Mouse (Mus musculus) c-Kit-positive CD71-positive TER-119-positive erythroid progenitor cells, embryonic 14.5 days (primary cell): ENCODE results near the gene Krt18.
"Not testable (repeated sequence)": the region's sequence is repeated elsewhere in the genome, so short reads cannot be mapped to it uniquely, and the experiment has no call there.

ENCODE experiments used
- DNase-seq: peaks from one replicate; pipeline ENCODE4 v3.0.0-alpha.2; 2013; ENCODE audit warnings: low spot score

Gene Krt18

DNA sequence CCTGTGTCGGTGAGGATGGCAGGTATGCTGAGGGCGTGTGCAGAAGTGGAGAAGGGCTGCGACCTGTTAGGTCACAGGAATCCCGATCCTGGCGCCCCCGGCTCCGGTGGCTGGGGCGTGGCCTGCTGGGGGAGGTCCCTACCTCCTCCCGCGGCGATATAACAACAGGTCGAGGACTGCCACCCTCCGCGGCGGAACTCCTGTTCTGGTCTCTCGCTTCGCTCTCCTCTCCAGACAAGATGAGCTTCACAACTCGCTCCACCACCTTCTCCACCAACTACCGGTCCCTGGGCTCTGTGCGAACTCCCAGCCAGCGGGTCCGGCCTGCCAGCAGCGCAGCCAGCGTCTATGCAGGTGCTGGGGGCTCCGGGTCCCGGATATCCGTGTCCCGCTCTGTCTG lies at the start of gene Krt18:
Gene Krt18, plus strand, starts transcription at position 141 of the 400 bp plus-strand sequence.
- DNase-seq = no peak

DNA sequence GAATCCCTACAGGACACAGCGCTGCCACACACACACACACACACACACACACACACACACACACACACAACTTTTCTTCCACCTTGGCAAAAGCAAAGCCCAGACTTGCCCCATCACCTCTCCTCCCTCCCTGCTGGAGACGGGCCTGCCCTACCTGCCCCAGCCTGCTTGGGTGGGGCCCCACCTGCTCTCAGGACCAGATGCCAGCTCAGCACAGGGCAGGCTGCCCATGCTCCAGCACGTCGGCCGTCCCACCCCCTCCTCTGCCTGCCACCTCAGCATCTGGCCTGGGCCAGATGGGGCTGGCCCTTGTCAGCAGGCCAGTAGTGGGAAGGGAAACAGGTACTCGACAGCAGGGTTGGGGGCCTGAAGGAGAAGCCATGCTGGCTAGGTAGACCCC lies 47.1 kb upstream of the Krt18 start:
- no peak for DNase-seq

DNA sequence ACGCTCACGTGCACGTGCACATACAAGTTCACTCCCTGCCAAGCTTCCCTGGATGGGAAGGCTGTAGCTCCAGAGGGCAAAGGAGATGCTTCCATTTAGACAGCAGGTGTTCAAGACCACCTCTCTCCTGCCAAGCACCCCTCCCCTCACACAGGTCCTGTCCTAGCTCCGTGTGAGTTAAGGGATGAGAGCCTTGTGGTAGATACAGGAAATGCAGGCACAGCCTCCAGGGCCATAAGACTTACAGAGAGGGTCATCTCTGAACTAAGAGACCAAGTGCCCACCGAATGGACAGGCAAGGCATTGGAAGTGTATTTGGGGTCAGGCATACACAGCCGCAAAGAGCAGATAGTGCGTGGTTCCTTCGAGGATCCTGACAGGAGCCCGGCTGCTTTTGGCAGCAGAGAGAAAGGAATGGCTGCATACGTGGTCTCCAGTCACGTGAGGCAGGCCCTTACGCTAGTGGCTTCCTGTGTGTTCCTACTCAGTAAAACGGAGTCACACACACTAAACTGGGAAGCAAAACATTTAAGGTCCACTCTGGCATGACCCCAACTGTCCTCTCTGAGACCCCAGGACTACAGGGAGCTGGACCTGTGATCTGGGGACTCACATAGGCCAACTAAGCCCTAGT lies 44.5 kb upstream of the Krt18 start:
- DNase-seq = no peak

DNA sequence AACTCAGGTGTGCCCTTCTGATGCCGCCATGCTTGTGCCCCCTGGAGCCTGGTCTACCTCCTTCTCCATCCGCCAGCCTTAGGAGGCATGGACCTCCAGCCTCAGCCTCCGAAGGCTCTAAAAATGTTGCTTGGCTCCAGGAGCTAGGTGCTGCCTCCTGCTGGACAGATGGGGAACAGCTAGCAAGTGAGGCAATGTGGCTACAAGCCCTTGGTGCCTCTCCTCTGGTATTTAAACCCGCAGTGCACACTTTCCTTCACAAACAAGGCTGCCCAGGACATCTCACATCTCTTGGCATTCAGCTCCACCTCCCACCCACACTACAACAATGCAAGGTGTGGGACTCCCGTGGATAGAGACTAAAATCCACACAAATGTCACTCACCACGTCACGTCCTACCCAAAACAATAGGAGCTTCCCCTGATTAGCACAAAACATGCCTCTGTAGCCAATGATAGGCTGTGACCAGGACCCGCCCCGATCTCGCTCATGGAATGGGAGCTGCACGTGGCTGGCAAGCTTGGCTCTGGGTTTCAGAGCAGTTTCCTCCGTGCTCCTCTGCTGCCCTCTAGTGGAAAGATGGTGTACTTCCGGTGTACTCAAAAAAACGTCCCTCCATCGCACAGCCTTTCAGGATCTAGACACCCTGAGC lies 43.9 kb upstream of the Krt18 start:
- DNase-seq = peak; percentile 92

DNA sequence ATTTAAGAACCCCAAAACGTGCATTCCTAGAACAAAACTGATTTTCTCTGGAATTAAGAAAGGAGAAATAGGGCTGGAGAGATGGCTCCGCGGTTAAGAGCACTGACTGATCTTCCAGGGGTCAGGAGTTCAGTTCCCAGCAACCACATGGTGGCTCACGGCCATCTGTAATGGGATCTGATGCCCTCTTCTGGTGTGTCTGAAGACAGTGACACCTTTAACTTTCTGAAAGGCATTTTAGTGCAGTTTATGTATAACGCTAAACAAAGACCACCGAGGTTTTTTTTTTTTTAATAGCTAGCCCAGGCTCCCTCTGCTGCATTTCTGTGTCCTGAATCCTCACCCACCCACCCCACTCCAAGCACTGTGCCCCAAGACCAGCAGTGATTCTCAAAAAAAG lies 43.2 kb upstream of the Krt18 start:
- DNase-seq = no peak

DNA sequence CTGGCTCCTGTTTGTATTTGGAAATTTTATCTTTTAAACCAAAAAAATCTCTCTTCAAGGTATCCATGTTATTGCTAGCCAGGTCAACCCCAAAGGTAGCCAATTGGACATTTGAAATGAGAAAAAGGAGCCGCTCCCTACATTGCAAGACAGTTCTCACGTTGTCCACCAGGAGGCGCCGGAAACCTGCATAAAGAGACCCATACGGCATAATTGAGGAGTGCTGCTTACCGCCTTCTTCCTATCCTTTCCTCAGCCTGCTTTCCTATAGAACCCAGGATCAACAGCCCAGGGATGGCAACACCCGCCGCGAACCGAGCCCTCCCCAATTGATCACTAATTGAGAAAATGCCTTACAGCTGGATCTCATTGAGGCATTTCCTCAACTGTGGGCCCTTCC lies 39.9 kb upstream of the Krt18 start:
- DNase-seq = peak; percentile 74

DNA sequence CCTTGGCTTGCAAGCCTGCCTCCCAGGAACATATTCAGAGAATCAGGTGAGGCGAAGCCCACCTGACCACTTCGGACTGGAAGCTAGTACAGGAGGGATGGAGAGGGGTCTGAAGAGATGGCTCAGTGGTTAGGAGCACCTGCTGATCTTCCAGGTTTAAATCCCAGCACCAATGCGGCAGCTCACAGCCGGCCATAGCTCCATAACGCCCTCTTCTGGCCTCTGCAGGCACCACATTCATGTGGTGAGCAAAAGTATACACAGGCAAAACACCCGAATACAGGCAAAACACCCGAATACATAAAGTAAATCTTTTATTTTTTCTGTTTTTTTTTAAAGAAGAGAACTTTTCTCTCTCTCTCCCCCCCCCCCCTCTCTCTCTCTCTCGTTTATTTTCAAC lies 39.3 kb upstream of the Krt18 start:
- no peak for DNase-seq

DNA sequence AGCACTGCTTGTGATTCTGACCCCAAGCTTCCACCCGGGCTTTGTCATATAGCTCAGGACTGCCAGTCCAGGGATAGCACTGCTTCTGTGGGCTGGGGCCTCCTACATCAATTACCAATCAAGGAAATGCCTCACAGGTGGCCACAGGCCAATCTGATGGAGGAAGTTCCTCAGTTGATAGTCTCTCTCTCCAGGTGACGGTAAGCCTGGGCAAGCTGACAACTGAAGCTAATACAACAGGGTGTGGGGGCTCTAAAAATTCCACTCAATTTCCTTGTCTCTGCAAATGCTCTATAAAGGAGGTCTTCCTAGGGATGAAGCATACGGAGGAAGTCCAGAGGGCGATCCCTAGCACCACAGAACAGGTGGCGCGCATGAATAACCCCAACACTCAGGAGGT lies 37.0 kb upstream of the Krt18 start:
- DNase-seq = no peak

DNA sequence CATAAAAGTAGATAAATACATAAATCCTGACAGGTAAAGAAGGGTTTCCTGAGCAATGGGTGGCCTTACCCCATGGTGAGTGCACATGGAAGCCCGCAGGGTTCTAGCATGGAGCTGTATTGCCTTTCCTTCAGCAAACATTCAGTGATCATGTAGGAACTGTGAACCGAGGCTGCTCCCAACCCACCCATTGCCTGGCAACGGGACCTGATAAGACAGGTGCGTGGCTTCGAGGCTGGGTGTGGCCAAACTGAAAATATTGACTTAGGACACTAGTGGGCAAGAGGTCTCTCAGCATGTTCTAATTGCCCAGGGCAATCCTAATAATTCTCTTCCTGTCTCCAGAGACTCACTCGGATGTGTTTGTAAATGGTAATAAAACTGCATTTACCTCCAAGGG lies 33.6 kb upstream of the Krt18 start:
- DNase-seq = no peak

DNA sequence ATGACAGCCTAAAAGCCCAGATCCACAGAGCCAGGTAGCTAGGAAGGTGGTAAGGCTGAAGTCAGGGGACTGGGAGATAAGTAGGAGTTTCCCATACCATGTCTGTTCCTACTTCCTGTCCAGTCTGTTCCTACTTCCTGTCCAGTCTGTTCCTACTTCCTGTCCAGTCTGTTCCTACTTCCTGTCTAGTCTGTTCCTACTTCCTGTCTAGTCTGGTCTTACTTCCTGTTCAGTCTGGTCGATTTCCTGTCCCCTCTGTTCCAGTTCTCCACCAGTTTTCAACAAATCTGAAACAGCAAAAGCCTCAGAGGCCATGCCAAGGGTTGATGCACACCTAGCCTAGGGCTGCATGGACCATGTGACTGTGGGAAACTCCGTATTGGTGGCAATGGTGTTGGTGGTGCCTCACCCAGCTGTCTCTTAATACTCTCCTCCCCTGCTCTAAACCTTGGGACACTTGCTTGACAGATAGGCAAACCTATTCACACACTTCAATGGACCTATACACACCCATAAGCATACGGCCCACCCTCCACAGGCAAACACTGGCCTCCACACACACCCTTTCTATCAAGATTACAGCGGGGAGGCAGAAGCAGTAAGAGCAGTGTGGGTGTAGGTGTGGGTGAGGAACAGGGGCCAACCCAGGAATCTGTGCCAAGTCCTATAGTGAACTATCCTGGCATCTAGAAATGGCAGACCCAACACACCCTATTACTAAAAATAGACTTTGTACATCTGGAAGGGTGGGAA lies 32.3 kb upstream of the Krt18 start:
- no peak for DNase-seq

DNA sequence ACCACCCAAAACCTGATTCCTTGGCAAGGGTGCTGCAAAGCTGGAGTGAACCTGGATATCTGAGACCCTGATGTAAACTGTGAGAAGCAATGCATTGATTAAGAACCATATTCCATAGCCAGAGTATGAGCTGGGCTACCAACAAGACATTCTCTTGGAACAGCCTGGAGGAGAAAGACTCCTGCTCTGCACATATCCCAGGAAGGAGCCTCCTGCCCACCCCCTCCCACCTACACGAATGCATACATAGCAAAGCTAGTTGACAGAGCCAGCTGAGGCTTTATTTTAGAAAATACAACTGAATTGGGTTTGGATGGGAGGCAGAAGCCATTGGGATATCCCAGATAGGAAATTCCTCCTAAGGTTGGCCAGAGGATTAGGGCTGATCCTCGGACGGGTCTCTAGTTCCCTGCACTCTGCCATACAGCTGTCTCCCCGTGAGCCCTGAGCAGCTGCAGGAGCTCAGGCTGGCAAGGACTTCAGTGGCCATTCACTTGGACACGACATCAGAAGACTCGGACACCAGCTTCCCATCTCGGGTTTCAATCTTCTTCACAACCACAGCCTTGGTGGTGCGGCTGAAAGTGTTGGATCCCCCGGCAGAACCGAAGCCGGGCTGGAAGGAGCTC lies 31.4 kb upstream of the Krt18 start:
- not testable (repeated sequence) for DNase-seq

DNA sequence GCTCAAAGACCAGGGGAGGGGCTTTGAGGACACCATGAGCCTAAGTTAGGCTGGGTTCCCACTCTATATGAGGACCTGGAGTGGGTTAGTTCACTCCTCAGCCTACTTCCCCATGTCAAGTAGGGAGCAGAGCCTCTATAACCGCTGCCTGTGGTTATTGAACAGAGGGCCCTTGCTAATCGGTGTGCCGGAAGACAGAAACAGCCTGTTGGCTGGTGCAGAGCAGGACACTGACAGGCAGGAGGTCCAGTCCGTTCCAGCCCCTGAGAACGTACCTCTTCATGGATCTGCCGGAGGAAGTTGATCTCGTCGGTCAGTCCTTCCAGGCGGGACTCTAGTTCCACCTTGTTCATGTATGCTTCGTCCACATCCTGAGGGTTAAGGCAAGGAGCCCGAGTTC lies 28.8 kb upstream of the Krt18 start:
- no peak for DNase-seq

DNA sequence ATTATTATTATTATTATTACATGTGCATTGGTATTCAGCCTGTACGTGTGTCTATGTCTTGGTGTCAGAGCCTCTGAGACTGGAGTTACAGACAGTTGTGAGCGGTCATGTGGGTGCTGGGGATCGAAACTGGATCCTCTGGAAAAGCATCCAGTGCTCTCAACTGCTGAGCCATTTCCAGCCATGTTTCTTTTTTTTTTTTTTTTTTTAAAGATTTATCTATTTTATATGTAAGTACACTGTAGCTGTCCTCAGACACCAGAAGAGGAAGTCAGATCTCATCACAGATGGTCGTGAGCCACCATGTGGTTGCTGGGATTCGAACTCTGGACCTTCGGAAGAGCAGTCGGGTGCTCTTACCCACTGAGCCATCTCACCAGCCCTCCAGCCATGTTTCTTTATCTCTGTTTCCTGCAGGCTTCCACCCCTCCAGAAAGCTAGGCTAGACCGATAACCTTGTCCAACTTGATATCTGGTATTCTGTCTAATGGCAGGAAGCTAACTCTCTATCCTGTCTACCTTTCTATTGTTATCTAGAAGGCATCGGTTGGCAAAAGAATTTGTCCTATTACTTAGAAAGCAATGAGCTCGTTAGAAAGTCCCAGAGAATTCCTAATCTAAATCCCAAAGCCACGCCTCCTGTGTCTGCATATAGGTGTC lies 28.2 kb upstream of the Krt18 start:
- no peak for DNase-seq

DNA sequence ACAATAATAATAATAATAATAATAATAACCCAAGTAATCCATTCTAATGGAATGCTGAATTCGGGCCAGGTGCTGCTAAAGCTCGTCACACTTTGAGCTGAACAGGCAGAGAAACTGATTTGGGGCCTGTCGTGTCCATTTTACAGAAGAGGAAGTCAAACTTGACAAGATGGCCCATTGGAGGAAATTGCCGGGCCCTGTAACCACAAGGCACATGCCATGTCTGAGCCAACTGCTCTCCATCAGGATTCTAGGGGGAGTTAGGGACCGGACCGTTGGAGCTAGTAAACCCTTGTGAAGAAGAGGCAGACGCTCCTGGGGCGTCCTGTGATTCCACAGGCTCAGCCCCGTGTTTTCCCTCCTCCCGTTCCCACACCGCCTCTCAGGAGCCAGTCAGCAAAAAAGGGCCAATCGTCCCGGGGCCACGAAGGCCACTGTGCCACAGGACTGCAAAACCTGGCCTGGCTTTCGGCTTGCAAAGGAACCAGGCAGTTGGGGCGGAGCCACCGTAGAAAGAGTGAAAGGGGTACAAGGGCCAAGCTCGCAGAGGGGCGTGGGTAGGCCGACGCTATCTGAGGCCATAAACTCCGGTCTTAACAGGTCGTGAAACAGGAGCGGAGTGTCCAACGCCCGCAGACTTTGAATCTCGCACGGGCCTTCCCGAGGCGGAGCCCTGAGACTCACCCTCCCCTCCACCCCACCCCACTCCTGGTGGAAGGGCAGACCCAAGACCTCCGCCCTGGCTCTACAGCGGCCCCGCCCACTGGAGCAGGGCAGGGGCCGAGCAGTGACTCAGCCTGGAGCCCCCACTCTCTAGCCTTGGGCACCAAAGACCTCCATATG lies 25.1 kb upstream of the Krt18 start:
- DNase-seq = no peak

DNA sequence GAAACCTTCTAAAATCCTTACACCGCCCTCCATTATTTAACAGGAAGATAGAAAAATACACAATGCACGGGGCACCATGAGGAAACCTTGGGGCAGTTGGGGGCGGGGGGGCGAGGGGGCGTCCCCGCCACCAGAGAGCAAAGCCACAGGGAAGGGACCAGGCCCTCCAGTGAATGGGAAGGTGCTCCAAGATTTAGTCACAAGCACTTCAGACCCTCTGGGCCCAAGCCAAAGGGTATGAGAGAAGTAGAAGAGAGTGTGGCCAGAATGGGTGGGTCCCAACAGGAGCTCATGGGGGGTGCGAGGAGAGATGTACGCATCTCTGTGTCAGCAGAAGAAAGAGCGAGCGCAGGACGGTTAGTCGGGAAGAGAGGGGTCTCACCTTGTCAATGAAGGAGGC lies 24.5 kb upstream of the Krt18 start:
- no peak for DNase-seq

DNA sequence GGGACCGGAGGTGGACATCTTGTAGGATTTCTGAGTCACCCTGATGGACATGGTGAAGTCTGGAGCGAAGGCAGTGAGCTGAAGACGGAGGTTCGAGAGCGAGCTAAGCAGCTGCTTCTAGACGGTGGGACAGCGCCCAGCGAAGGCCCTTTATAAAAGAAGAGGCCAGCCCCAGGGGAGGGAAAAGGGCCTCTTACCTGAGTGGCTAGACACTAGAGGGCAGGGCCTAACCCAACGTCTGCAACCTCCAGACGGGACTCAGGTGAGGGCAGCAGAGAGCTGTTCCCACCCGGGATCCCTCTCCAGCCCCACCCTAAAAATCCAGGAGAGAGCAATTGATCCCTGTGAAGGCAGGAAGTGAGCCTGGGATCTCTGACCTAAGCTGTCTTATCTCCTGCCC lies 23.8 kb upstream of the Krt18 start, which contains the start of gene Krt8:
Gene Krt8, minus strand, starts transcription at position 294 of the 400 bp plus-strand sequence.
- DNase-seq = no peak

DNA sequence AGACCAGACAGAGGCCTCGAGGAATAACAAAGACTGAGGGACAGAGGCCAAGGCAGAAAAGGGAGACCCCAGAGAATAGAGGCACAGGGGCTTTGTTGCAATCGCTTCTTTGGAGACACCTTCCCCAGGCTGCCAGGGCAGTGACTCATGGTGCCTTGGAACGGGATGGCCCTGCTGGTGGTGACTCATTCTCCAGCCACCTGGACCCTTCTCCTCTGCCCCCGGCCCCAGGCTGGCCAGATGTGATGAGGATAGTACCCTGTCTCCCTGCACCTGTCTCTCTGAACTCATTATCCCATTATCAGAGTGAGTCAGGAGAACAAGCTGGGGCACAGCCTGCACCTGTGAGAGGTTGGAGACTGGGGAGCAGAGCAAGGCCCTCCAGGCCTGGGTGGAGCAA lies 22.7 kb upstream of the Krt18 start:
- DNase-seq = no peak

DNA sequence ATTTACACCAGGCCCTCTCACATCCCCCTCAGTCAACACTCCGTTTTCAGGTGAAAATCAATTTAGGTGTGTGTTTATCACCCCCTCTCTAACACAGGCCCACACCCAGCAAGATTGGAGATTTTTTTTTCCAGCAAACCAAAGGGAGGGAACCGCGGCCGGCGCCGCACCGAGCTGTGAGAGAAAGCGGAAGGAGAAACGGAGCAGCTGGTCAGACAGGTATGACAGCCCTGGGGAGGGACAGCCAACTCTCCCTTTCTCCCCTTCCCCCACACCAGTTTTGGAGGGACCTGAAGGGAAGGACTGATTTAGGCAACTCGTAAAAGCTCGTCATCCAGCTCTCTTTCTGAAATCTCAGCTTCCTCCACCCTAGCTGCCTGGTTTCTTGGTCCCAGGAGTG lies 21.7 kb upstream of the Krt18 start:
- DNase-seq = no peak

DNA sequence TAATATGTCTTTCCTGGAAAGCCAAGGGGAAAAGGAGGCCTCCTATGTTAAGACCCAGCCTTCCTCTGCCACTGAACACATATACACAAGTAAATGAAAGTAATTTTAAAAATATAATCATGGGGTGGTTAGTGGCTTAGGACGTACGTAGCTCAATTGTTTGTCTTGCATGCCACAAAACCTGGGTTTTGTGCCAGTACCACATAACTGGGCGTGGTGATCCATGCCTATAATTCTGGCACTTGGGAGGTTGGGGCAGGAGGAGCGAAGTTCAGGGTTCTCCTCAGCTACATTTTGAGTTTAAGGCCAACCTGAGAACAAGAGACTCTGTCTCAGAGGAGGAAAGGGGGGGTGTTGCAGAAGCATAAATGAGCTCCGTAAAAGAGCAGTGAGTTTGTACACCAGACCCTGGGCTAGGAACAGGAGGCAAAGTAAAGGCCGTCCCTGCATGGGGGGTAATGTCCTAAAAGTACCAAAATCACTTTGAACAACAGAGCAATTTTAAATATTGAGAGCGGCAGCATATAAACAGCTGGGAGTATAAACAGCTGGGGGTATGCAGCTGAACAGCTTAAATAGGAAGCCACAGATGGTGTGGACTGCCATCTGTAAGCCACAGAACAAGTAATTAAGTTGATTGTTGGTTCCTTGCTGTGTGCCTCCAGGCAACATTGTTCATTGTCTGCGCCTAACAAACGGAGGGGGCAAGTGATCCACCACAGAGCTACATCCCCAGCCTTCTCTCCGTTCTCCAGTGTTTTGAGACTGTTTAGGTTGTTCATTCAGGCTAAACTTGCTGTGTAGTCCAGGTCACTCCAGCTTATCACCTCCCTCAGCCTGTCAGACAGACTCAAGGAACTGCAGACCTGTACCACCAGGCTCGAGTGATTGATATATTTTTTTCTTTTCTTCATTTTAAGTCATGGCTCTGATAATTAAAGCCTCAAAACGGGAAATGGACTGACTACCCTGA lies 20.6 kb upstream of the Krt18 start:
- DNase-seq = no peak

DNA sequence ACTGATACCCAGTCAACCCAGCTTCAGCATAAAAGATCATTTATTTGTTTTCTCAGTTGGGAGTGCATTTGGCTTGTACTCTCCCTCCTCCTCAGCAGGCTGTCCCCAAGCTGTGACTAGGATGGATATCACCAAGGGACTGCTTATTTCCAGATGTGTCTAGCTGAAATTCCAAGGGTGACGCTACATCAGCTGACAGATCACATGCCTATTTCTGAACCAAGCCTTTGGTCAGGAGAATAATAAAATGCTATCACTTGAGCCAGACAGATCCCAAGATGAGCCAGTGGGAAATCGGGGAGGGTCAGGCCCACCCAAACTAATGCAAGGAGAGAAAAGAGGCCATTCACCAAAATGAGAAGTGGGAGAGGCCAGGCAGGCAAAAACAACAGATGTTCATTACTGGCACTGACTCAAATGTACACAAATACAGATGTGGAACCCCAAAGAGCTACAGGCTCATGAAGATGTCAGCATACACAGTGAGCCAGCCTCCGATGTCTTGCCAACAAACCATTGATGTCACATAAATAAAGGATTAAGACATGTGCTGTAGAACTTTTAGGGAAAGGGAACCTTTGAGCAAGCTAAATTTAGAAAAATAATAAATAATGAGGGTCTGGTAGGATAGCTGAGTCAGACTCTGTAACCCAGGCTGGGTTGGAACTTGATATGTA lies 17.3 kb upstream of the Krt18 start:
- no peak for DNase-seq
